Mouse (Mus musculus): ENCODE data around the gene Zfp42. TPM values are rescaled to one million over a fixed set of nuclear protein-coding genes. Genes with fewer than 3 reads are reported as not detected.

Zfp42 gene
- polyA plus RNA-seq, 1 experiment from 2014 or later, result not detected

DNA sequence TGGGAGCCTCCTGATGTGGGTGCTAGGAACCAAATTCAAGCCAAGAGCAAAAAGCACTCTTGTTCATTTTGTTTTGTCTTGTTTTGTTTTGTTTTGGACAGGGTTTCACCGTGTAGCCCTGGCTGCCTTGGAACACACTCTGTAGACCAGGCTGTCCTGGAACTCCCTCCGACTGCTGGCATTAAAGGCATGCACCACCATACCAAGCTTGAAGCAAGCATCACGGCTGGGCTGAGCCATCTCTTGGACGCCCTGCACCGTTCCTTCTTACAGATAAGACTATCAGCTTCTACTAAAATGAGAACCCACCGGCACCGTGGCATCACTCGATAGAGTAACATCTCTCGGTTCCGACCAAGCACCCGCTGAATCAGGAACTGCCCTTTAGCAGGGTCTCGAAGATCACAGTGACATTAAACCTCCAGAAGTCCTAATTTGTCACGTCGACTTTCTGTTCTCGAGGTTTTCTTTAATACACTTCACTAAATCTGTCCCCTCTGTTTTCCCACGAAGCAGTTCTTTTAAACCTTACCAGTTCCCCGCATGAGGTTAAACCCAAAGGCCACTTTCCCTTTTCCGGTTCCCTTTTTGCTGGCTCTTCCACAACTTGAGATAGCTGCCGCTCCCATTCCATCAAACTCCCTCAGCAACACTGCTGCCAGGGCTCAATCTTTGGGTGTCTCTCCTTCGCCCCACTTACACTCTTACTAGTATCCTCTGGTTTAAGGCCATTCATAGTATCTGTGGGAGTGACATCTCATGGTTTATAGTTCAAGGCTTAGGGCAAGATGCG lies 23.3 kb upstream of the Zfp42 start:
- DNase-seq (ENCODE audit: low spot score), result no peak
- H3K36me3 ChIP-seq (ENCODE audit: insufficient read depth, low read length), result no peaks in the 10 kb centered on the region
- no peaks in the 10 kb centered on the region for H3K9me3 ChIP-seq (ENCODE audit: low read length)
- no peak overlapping the region for H3K27ac ChIP-seq (ENCODE audit: low read length)
- H3K27me3 ChIP-seq (replicated peaks; ENCODE audit: insufficient read depth, low read length), result no peaks in the 10 kb centered on the region
- TF ChIP-seq EP300 (IDR thresholded peaks at IDR 0.05) (no peak), CTCF (IDR thresholded peaks at IDR 0.05) (no peak)
- no peak overlapping the region for H3K9ac ChIP-seq (replicated peaks; ENCODE audit: low read depth)
- WGBS, result 91% methylated on average over 21 of the region's 21 CpGs
- H3K4me3 ChIP-seq (ENCODE audit: low read depth, low read length), result no peak overlapping the region
- no peak overlapping the region for H3K4me2 ChIP-seq (replicated peaks; ENCODE audit: low read depth, low read length)
- H3K4me1 ChIP-seq (ENCODE audit: insufficient read depth, low read depth, low read length), result no peaks in the 10 kb centered on the region
- ATAC-seq, result no peak

GRCm38 (mm10) chr8:43328666-43329065 lies 21.9 kb upstream of the Zfp42 start:
- H3K4me3 ChIP-seq (ENCODE audit: low read depth, low read length), result no peak overlapping the region
- H3K9me3 ChIP-seq (ENCODE audit: low read length), result no peaks in the 10 kb centered on the region
- H3K4me1 ChIP-seq (ENCODE audit: insufficient read depth, low read depth, low read length), result no peaks in the 10 kb centered on the region
- 69% methylated on average over 10 of the region's 10 CpGs for WGBS
- DNase-seq (ENCODE audit: low spot score), result no peak
- H3K36me3 ChIP-seq (ENCODE audit: insufficient read depth, low read length), result no peaks in the 10 kb centered on the region
- TF ChIP-seq EP300 (IDR thresholded peaks at IDR 0.05) (no peak), CTCF (IDR thresholded peaks at IDR 0.05) (no peak)
- no peaks in the 10 kb centered on the region for H3K27me3 ChIP-seq (replicated peaks; ENCODE audit: insufficient read depth, low read length)
- H3K9ac ChIP-seq (replicated peaks; ENCODE audit: low read depth), result no peak overlapping the region
- no peak overlapping the region for H3K4me2 ChIP-seq (replicated peaks; ENCODE audit: low read depth, low read length)
- H3K27ac ChIP-seq (ENCODE audit: low read length), result no peak overlapping the region
- ATAC-seq, result no peak

DNA sequence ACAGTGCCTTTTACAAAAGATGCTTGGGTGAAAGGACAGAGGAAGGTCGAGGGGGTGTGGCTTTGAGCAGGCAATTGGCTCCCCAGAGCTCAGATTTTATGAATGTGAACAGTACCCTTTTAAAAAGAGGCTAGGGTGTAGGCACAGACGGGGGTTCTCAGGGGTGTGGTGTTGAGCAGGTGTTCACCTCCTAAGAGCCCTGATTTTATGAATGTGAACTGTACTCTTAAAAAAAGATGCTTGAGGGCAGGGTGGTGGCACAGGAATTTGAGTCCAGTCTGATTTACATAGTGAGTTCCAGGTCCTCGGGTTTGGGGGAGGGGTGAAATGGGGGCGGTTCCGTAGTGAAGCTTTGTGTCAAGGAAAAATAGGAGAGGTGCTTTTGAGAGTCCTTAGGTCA lies 14.0 kb upstream of the Zfp42 start:
- H3K9me3 ChIP-seq (ENCODE audit: low read length), result no peaks in the 10 kb centered on the region
- no peaks in the 10 kb centered on the region for H3K36me3 ChIP-seq (ENCODE audit: insufficient read depth, low read length)
- H3K27ac ChIP-seq (ENCODE audit: low read length), result no peak overlapping the region
- H3K9ac ChIP-seq (replicated peaks; ENCODE audit: low read depth), result no peak overlapping the region
- no peaks in the 10 kb centered on the region for H3K27me3 ChIP-seq (replicated peaks; ENCODE audit: insufficient read depth, low read length)
- WGBS, result 74% methylated on average over 5 of the region's 5 CpGs
- H3K4me1 ChIP-seq (ENCODE audit: insufficient read depth, low read depth, low read length), result no peaks in the 10 kb centered on the region
- H3K4me3 ChIP-seq (ENCODE audit: low read depth, low read length), result no peak overlapping the region
- TF ChIP-seq EP300 (IDR thresholded peaks at IDR 0.05), result no peak
- TF ChIP-seq CTCF (IDR thresholded peaks at IDR 0.05), result no peak
- DNase-seq (ENCODE audit: low spot score) (no peak), ATAC-seq (peak; percentile 43; the same call in 1 of the 2 replicates)
- no peak overlapping the region for H3K4me2 ChIP-seq (replicated peaks; ENCODE audit: low read depth, low read length)

DNA sequence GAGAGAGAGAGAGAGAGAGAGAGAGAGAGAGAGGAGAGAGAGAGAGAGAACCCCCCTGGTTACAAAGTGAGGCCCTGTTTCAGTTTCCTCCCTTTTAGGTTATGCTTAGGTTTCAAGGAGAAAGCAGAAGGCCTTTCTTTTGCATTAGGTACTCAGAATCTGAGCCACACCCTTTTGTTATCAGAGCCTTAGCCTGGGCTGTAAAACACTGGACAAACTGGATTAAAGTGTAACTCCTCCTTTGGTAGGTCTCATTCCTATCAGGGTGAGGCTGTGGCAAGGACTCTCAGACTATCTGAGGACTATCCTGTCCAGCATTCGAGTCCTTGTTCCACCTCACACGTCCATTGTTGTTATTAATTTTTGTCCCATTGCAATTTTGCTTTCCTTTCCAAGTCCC lies 1.4 kb upstream of the Zfp42 start:
- TF ChIP-seq EP300 (IDR thresholded peaks at IDR 0.05) (no peak), CTCF (IDR thresholded peaks at IDR 0.05) (no peak)
- no peaks in the 10 kb centered on the region for H3K36me3 ChIP-seq (ENCODE audit: insufficient read depth, low read length)
- DNase-seq (ENCODE audit: low spot score), result no peak
- H3K4me1 ChIP-seq (ENCODE audit: insufficient read depth, low read depth, low read length), result no peaks in the 10 kb centered on the region
- H3K4me2 ChIP-seq (replicated peaks; ENCODE audit: low read depth, low read length), result no peak overlapping the region
- H3K9me3 ChIP-seq (ENCODE audit: low read length), result 0 out of 2 replicates have a peak, but pooled peaks cover 5% of the 10 kb centered on the region
- H3K9ac ChIP-seq (replicated peaks; ENCODE audit: low read depth), result no peak overlapping the region
- 61% methylated on average over 2 of the region's 2 CpGs for WGBS
- H3K27ac ChIP-seq (ENCODE audit: low read length), result no peak overlapping the region
- no peak for ATAC-seq
- H3K27me3 ChIP-seq (replicated peaks; ENCODE audit: insufficient read depth, low read length), result no peaks in the 10 kb centered on the region
- no peak overlapping the region for H3K4me3 ChIP-seq (ENCODE audit: low read depth, low read length)

DNA sequence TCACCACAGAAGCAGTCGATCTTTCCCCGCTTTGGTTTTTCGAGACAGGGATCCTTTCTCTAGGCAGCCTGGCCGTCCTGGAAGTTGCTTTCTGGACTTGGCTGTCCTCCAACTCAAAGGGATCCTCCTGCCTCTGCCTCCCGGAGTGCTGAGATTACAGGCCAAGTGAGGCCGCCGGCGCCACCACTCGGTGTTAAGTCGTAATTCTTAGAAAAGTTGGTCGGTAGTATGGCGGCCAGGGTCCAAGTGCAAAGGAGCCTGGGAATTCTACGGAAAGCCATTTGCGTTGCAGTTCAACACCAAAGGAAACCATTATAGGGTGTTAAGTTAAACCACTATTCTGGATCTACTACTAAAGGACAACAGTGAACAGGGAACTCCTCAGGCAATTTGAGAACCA lies 1.1 kb downstream of the Zfp42 start:
- Histone ChIP-seq H3K27me3 (replicated peaks; ENCODE audit: insufficient read depth, low read length) (no peaks in the 10 kb centered on the region), H3K4me1 (ENCODE audit: insufficient read depth, low read depth, low read length) (no peaks in the 10 kb centered on the region), H3K36me3 (ENCODE audit: insufficient read depth, low read length) (no peaks in the 10 kb centered on the region), H3K4me2 (replicated peaks; ENCODE audit: low read depth, low read length) (no peak overlapping the region), H3K9me3 (ENCODE audit: low read length) (0 out of 2 replicates have a peak, but pooled peaks cover 5% of the 10 kb centered on the region), H3K9ac (replicated peaks; ENCODE audit: low read depth) (no peak overlapping the region), H3K27ac (ENCODE audit: low read length) (no peak overlapping the region), H3K4me3 (ENCODE audit: low read depth, low read length) (no peak overlapping the region)
- no peak for DNase-seq (ENCODE audit: low spot score)
- WGBS, result 95% methylated on average over 14 of the region's 14 CpGs
- TF ChIP-seq CTCF (IDR thresholded peaks at IDR 0.05), result no peak
- no peak for TF ChIP-seq EP300 (IDR thresholded peaks at IDR 0.05)
- no peak for ATAC-seq

- Histone ChIP-seq H3K36me3 (ENCODE audit: insufficient read depth, low read length) (no peaks in the 10 kb centered on the region), H3K9me3 (ENCODE audit: low read length) (no peaks in the 10 kb centered on the region), H3K4me1 (ENCODE audit: insufficient read depth, low read depth, low read length) (no peaks in the 10 kb centered on the region), H3K4me2 (replicated peaks; ENCODE audit: low read depth, low read length) (no peak overlapping the region), H3K27ac (ENCODE audit: low read length) (no peak overlapping the region), H3K4me3 (ENCODE audit: low read depth, low read length) (no peak overlapping the region), H3K27me3 (replicated peaks; ENCODE audit: insufficient read depth, low read length) (no peaks in the 10 kb centered on the region), H3K9ac (replicated peaks; ENCODE audit: low read depth) (no peak overlapping the region)
- DNase-seq (ENCODE audit: low spot score), result no peak
- TF ChIP-seq CTCF (IDR thresholded peaks at IDR 0.05) (no peak), EP300 (IDR thresholded peaks at IDR 0.05) (no peak)
- WGBS, result 55% methylated on average over 5 of the region's 5 CpGs
- ATAC-seq, result no peak
Observed at GRCm38 (mm10) chr8:43299796-43300195, 7.0 kb downstream of the Zfp42 start.
